Mouse (Mus musculus): Measurements from ENCODE around the gene Gfi1b. TPM values are rescaled to one million over a fixed set of nuclear protein-coding genes. Genes with fewer than 3 reads are reported as not detected.

The Gfi1b gene
- polyA plus RNA-seq, 1 experiment from 2014 or later: 0.51 TPM

DNA sequence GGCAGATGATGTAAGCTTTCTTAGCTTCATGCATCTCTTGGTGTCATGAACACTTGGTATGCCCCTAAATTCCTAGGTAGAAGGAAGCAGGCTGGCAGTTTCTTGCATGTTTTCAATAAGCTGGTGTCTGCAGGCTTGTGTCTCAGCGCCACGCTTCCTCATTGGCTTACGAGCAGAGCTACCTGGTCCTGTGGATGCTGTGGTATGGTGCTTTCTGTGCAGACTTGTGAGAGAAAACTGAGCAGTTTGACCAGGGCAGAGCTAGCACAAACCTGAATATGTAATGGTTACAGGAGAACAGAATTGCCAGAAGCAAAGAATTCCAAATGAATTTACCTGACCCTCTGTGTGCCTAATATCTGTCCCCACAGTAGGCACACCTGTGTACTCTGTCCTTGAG, 21.3 kb upstream of the Gfi1b start:
- H3K27me3 ChIP-seq (ENCODE audit: insufficient read depth, low read length): no peaks in the 10 kb centered on the region
- ATAC-seq (ENCODE audit: insufficient read depth): no peak
- H3K4me2 ChIP-seq: peak overlapping the region; percentile 12; the same call in 1 of the 2 replicates
- H3K27ac ChIP-seq (ENCODE audit: low read depth): no peak overlapping the region
- no peak overlapping the region for H3K9ac ChIP-seq
- no peak for TF ChIP-seq CTCF (IDR thresholded peaks at IDR 0.05; ENCODE audit: low read depth)
- H3K4me1 ChIP-seq (ENCODE audit: insufficient read depth): peaks cover 11% of the 10 kb centered on the region
- no peaks in the 10 kb centered on the region for H3K36me3 ChIP-seq (ENCODE audit: insufficient read depth)
- no peak for DNase-seq
- H3K9me3 ChIP-seq (ENCODE audit: low read depth, low read length): no peaks in the 10 kb centered on the region
- 90% methylated on average over 3 of the region's 3 CpGs for WGBS
- no peak overlapping the region for H3K4me3 ChIP-seq (ENCODE audit: low read depth, low read length)

GRCm38 (mm10) chr2:28641435-28641941, 19.7 kb upstream of the Gfi1b start:
- DNase-seq (peak; percentile 28), ATAC-seq (ENCODE audit: insufficient read depth) (peak; percentile 63)
- H3K4me2 ChIP-seq: peak overlapping the region; percentile 90
- H3K9me3 ChIP-seq (ENCODE audit: low read depth, low read length): no peaks in the 10 kb centered on the region
- H3K27ac ChIP-seq (ENCODE audit: low read depth): peak overlapping the region; percentile 80; the same call in 1 of the 2 replicates
- H3K4me1 ChIP-seq (ENCODE audit: insufficient read depth): peaks cover 11% of the 10 kb centered on the region
- no peaks in the 10 kb centered on the region for H3K27me3 ChIP-seq (ENCODE audit: insufficient read depth, low read length)
- WGBS: under 1% methylated on average over 42 of the region's 43 CpGs
- no peaks in the 10 kb centered on the region for H3K36me3 ChIP-seq (ENCODE audit: insufficient read depth)
- H3K9ac ChIP-seq: peak overlapping the region; percentile 91
- TF ChIP-seq CTCF (IDR thresholded peaks at IDR 0.05; ENCODE audit: low read depth): no peak
- peak overlapping the region; percentile 99 for H3K4me3 ChIP-seq (ENCODE audit: low read depth, low read length)

- Histone ChIP-seq H3K4me2 (peak within 1 kb of the TSS; percentile 90), H3K9ac (peak within 1 kb of the TSS; percentile 91), H3K4me1 (ENCODE audit: insufficient read depth) (peaks cover 11% of the 10 kb centered on the region), H3K36me3 (ENCODE audit: insufficient read depth) (no peaks in the 10 kb centered on the region), H3K9me3 (ENCODE audit: low read depth, low read length) (no peaks in the 10 kb centered on the region), H3K27me3 (ENCODE audit: insufficient read depth, low read length) (no peaks in the 10 kb centered on the region), H3K4me3 (ENCODE audit: low read depth, low read length) (peak within 1 kb of the TSS; percentile 99), H3K27ac (ENCODE audit: low read depth) (peak within 1 kb of the TSS; percentile 80; the same call in 1 of the 2 replicates)
- DNase-seq (peak; percentile 97), ATAC-seq (ENCODE audit: insufficient read depth) (peak; percentile 93)
- WGBS: 2% methylated on average over 47 of the region's 47 CpGs
- no peak for TF ChIP-seq CTCF (IDR thresholded peaks at IDR 0.05; ENCODE audit: low read depth)
These were observed 19.0 kb upstream of the Gfi1b start, which contains the start of gene Tsc1 for GRCm38 (mm10) chr2:28640461-28641424. TSS of gene Tsc1 (plus strand) at chr2:28641228.

- Histone ChIP-seq H3K27me3 (ENCODE audit: insufficient read depth, low read length) (no peaks in the 10 kb centered on the region), H3K4me3 (ENCODE audit: low read depth, low read length) (no peak overlapping the region), H3K4me2 (no peak overlapping the region), H3K9me3 (ENCODE audit: low read depth, low read length) (no peaks in the 10 kb centered on the region), H3K4me1 (ENCODE audit: insufficient read depth) (peaks cover 11% of the 10 kb centered on the region), H3K27ac (ENCODE audit: low read depth) (no peak overlapping the region), H3K36me3 (ENCODE audit: insufficient read depth) (no peaks in the 10 kb centered on the region), H3K9ac (no peak overlapping the region)
- DNase-seq: peak; percentile 40
- no peak for ATAC-seq (ENCODE audit: insufficient read depth)
- 51% methylated on average over 7 of the region's 7 CpGs for WGBS
- TF ChIP-seq CTCF (IDR thresholded peaks at IDR 0.05; ENCODE audit: low read depth): peak; percentile 44
These were observed 18.0 kb upstream of the Gfi1b start for GRCm38 (mm10) chr2:28639794-28640193.

DNA sequence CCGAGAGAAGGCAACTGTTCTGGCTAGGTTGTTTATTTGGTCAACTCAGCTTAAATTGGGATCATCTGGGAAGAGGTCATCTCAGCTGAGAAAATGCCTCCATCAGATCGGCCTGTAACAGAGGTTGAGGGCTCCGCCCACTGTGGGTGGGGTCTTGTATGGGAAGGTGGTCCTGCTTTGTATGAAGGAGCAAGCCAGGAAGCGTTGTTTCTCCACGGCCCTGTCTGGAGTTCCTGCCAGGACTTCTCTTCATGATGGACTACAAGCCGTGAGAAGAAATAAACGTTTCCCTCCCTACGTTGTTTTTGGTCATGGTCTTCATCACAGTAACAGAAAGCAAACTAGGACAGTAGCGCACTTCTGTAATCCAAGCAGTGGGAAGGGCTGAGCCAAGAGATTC, 17.1 kb upstream of the Gfi1b start:
- H3K4me2 ChIP-seq: peak overlapping the region; percentile 48
- peak overlapping the region; percentile 30 for H3K27ac ChIP-seq (ENCODE audit: low read depth)
- TF ChIP-seq CTCF (IDR thresholded peaks at IDR 0.05; ENCODE audit: low read depth): no peak
- 8% methylated on average over 9 of the region's 9 CpGs for WGBS
- H3K27me3 ChIP-seq (ENCODE audit: insufficient read depth, low read length): no peaks in the 10 kb centered on the region
- DNase-seq (peak; percentile 69), ATAC-seq (ENCODE audit: insufficient read depth) (no peak)
- H3K4me1 ChIP-seq (ENCODE audit: insufficient read depth): peaks cover 11% of the 10 kb centered on the region
- no peak overlapping the region for H3K9ac ChIP-seq
- no peaks in the 10 kb centered on the region for H3K36me3 ChIP-seq (ENCODE audit: insufficient read depth)
- peak overlapping the region; percentile 9; the same call in 1 of the 2 replicates for H3K4me3 ChIP-seq (ENCODE audit: low read depth, low read length)
- H3K9me3 ChIP-seq (ENCODE audit: low read depth, low read length): no peaks in the 10 kb centered on the region

DNA sequence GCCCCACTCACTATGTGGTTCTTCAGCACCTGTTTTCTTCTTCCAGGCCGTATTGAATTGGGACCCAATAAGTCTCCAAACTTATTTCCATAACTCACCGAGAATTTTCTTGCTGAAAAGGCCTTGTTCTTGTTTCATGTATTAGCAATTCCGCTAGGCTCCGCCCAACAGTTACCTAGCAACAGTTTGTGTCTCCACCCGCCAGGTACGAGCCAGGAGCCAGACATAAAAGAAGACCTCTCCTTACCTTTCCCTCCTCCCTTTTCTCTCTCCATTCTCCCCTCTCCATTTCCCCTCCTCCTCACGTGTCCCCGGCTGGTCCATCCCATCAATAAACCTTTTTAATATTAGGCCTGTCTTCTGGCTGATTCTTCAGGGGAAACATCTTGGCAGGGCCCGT, 16.6 kb upstream of the Gfi1b start:
- ATAC-seq (ENCODE audit: insufficient read depth): no peak
- peak overlapping the region; percentile 24; the same call in 1 of the 2 replicates for H3K27ac ChIP-seq (ENCODE audit: low read depth)
- no peaks in the 10 kb centered on the region for H3K36me3 ChIP-seq (ENCODE audit: insufficient read depth)
- WGBS: 20% methylated on average over 9 of the region's 9 CpGs
- DNase-seq: peak; percentile 49
- H3K4me1 ChIP-seq (ENCODE audit: insufficient read depth): peaks cover 11% of the 10 kb centered on the region
- TF ChIP-seq CTCF (IDR thresholded peaks at IDR 0.05; ENCODE audit: low read depth): no peak
- peak overlapping the region; percentile 48 for H3K4me2 ChIP-seq
- no peak overlapping the region for H3K9ac ChIP-seq
- peak overlapping the region; percentile 9; the same call in 1 of the 2 replicates for H3K4me3 ChIP-seq (ENCODE audit: low read depth, low read length)
- H3K27me3 ChIP-seq (ENCODE audit: insufficient read depth, low read length): no peaks in the 10 kb centered on the region
- H3K9me3 ChIP-seq (ENCODE audit: low read depth, low read length): no peaks in the 10 kb centered on the region

All from lung, embryonic 14.5 days (tissue).